Comparison of ENCODE assay signal across 23 mouse cellular contexts in the genomic region with DNA sequence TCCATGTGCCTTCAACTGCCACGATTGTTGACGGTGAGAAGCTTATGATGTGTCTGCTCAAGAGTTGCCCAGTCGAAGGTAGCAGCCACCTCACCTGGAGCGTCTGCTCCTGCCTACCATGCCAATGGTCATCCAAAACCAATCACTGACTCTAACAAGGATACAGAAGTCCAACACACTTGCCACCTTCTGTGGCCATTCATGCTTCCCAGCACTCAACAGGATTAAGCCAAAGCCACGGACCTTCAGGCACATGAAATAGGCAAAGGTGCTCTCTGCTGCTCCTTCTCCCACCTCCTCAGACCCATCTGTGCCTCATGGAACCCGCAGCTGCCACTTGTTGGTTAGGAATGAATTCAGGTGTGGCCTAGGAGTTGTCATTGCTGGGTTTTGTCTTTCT. TPM values are rescaled to one million over a fixed set of nuclear protein-coding genes. Genes with fewer than 3 reads are reported as not detected.
DNase-seq lines count a peak whose midpoint lies in the region; ATAC-seq and TF ChIP-seq lines count a peak whose summit lies in the region.
"Had no signal": no experiment of that assay in that cellular context is flagged by ENCODE, and none has a peak within 500 bp of the region (broad histone marks: within the 10 kb centered on the region; RNA-seq: fewer than 3 reads in every experiment).

No protein-coding gene starts in this region.

- H3K4me3 ChIP-seq in intestine, embryonic 14.5 days (ENCODE audit: low read depth, low read length), result no peak overlapping the region
- no peak overlapping the region for H3K4me3 ChIP-seq in intestine, postnatal 0 days (ENCODE audit: low read depth, low read length)
- no peak overlapping the region for H3K4me3 ChIP-seq in neural tube, embryonic 15.5 days (replicated peaks)
- H3K4me3 ChIP-seq: embryonic facial prominence, embryonic 10.5 days; embryonic facial prominence, embryonic 12.5 days; forebrain, embryonic 13.5 days; forebrain, embryonic 15.5 days had no signal

- no peak overlapping the region for H3K4me2 ChIP-seq in intestine, embryonic 14.5 days (ENCODE audit: low read length)
- H3K4me2 ChIP-seq in intestine, postnatal 0 days (replicated peaks; ENCODE audit: low read depth), result no peak overlapping the region
- no peak overlapping the region for H3K4me2 ChIP-seq in neural tube, embryonic 15.5 days
- H3K4me2 ChIP-seq: embryonic facial prominence, embryonic 12.5 days; forebrain, embryonic 13.5 days; forebrain, embryonic 15.5 days had no signal

- peak; percentile 83 for DNase-seq in heart, adult 11 months
- DNase-seq in heart, adult 9 months (ENCODE audit: low spot score in 2 of 2), result no peak
- peak; percentile 24 for DNase-seq in intestine, embryonic 14.5 days (ENCODE audit: low spot score)
- peak; percentile 3 for DNase-seq in neural tube, embryonic 10.5 days (ENCODE audit: extremely low spot score, low spot score)
- DNase-seq: adrenal gland, adult 8-10 months; adrenal gland, postnatal 14 days; adrenal gland, postnatal 36 days; B cell, adult 2 months; cerebellum, adult 11-12 months; cerebellum, adult 2 months; cerebellum, adult 9-10 months; cerebellum, postnatal 10 days; cerebellum, postnatal 25 days had no signal

- H3K27ac ChIP-seq in intestine, embryonic 14.5 days (ENCODE audit: low read depth), result no peak overlapping the region
- no peak overlapping the region for H3K27ac ChIP-seq in intestine, postnatal 0 days (ENCODE audit: low read depth, low read length)
- no peak overlapping the region for H3K27ac ChIP-seq in neural tube, embryonic 15.5 days (replicated peaks)
- H3K27ac ChIP-seq: embryonic facial prominence, embryonic 10.5 days; embryonic facial prominence, embryonic 12.5 days; forebrain, embryonic 13.5 days; forebrain, embryonic 15.5 days had no signal

- H3K36me3 ChIP-seq in intestine, embryonic 14.5 days (ENCODE audit: control insufficient read depth, insufficient read depth, low read length), result no peaks in the 10 kb centered on the region
- no peaks in the 10 kb centered on the region for H3K36me3 ChIP-seq in intestine, postnatal 0 days (ENCODE audit: control insufficient read depth, insufficient read depth)
- no peaks in the 10 kb centered on the region for H3K36me3 ChIP-seq in neural tube, embryonic 15.5 days
- H3K36me3 ChIP-seq: embryonic facial prominence, embryonic 10.5 days; embryonic facial prominence, embryonic 12.5 days; forebrain, embryonic 15.5 days; G1E had no signal

- H3K4me1 ChIP-seq in intestine, embryonic 14.5 days (replicated peaks; ENCODE audit: control insufficient read depth, insufficient read depth, low read length), result no peaks in the 10 kb centered on the region
- H3K4me1 ChIP-seq in intestine, postnatal 0 days (replicated peaks; ENCODE audit: control insufficient read depth, insufficient read depth, low read length), result no peaks in the 10 kb centered on the region
- H3K4me1 ChIP-seq in neural tube, embryonic 15.5 days, result no peaks in the 10 kb centered on the region
- H3K4me1 ChIP-seq: embryonic facial prominence, embryonic 10.5 days; embryonic facial prominence, embryonic 12.5 days; forebrain, embryonic 13.5 days; forebrain, embryonic 15.5 days had no signal

- 87% methylated on average over 6 of the region's 6 CpGs for WGBS in intestine, embryonic 14.5 days
- 86% methylated on average over 6 of the region's 6 CpGs for WGBS in intestine, postnatal 0 days
- 91% methylated on average over 6 of the region's 6 CpGs for WGBS in neural tube, embryonic 15.5 days

- no peak for ATAC-seq in intestine, embryonic 14.5 days (replicated peaks; ENCODE audit: low FRiP score, low TSS enrichment, low read depth)
- no peak for ATAC-seq in intestine, postnatal 0 days
- ATAC-seq in neural tube, embryonic 15.5 days (ENCODE audit: low FRiP score), result no peak
- ATAC-seq: activated CD4-positive, CD25-positive, alpha-beta regulatory T cell, adult 4 months; CD4-positive, CD25-positive, alpha-beta regulatory T cell, adult 4 months; forebrain, embryonic 13.5 days; forebrain, embryonic 15.5 days; Patski had no signal

- no peaks in the 10 kb centered on the region for H3K9me3 ChIP-seq in intestine, embryonic 14.5 days (ENCODE audit: control insufficient read depth, low read length)
- no peaks in the 10 kb centered on the region for H3K9me3 ChIP-seq in intestine, postnatal 0 days (ENCODE audit: control insufficient read depth)
- no peaks in the 10 kb centered on the region for H3K9me3 ChIP-seq in neural tube, embryonic 15.5 days (replicated peaks)
- H3K9me3 ChIP-seq: embryonic facial prominence, embryonic 10.5 days; embryonic facial prominence, embryonic 12.5 days; forebrain, embryonic 13.5 days; forebrain, embryonic 15.5 days; G1E had no signal

- no peaks in the 10 kb centered on the region for H3K27me3 ChIP-seq in intestine, embryonic 14.5 days (replicated peaks; ENCODE audit: control insufficient read depth, insufficient read depth, low read length)
- H3K27me3 ChIP-seq in intestine, postnatal 0 days (replicated peaks; ENCODE audit: control insufficient read depth, insufficient read depth, low read length), result no peaks in the 10 kb centered on the region
- no peaks in the 10 kb centered on the region for H3K27me3 ChIP-seq in neural tube, embryonic 15.5 days (replicated peaks)
- H3K27me3 ChIP-seq: embryonic facial prominence, embryonic 12.5 days; forebrain, embryonic 13.5 days; forebrain, embryonic 15.5 days had no signal

- no peak for TF ChIP-seq CTCF in intestine, postnatal 0 days (IDR thresholded peaks at IDR 0.05; ENCODE audit: low read depth)

- H3K9ac ChIP-seq in intestine, embryonic 14.5 days (ENCODE audit: low read length), result no peak overlapping the region
- no peak overlapping the region for H3K9ac ChIP-seq in intestine, postnatal 0 days (ENCODE audit: low read depth, low read length)
- H3K9ac ChIP-seq in neural tube, embryonic 15.5 days (replicated peaks), result no peak overlapping the region
- H3K9ac ChIP-seq: embryonic facial prominence, embryonic 12.5 days; forebrain, embryonic 13.5 days; forebrain, embryonic 15.5 days had no signal

RNA-seq across cellular contexts. Expression of gene Smox, which starts 17.5 kb away (rescaled TPM):
- 21.2 and 24.6 TPM in 2 replicates for polyA plus RNA-seq in intestine, embryonic 14.5 days (2014; fragmentation: Nextera tagmentation; extraction: Ambion mirVana)
- polyA plus RNA-seq in intestine, postnatal 0 days (2015; fragmentation: Nextera tagmentation; extraction: Ambion mirVana), result 18.0 and 19.9 TPM in 2 replicates
- 48.7 and 51.9 TPM in 2 replicates for polyA plus RNA-seq in neural tube, embryonic 15.5 days (2015; fragmentation: Nextera tagmentation; extraction: Ambion mirVana)

Comparison
In these comparisons a context has a peak if more than half of its experiments do, and no peak if none do; other contexts are left out.
1. DNase-seq: peak in heart, adult 11 months (single experiment), intestine, embryonic 14.5 days (single experiment) and neural tube, embryonic 10.5 days (single experiment); none in heart, adult 9 months (0 of 2).